8 mouse cellular contexts compared by ENCODE assay signal in genomic region chr12:112722240-112723027, GRCm38 (mm10). TPM values are rescaled to one million over a fixed set of nuclear protein-coding genes. Genes with fewer than 3 reads are reported as not detected.
DNase-seq lines count a peak whose midpoint lies in the region; ATAC-seq lines count a peak whose summit lies in the region.

No protein-coding gene starts in this region.

- ATAC-seq in common myeloid progenitor, adult 5-6 weeks (replicated peaks; ENCODE audit: low read depth, poor library complexity, severe bottlenecking) = peak; percentile 19
- ATAC-seq in heart, embryonic 11.5 days (replicated peaks; ENCODE audit: insufficient number of reproducible peaks, low FRiP score, low TSS enrichment) = peak; percentile 27; the same call in 1 of the 2 replicates
- peak; percentile 36 for ATAC-seq in kidney, embryonic 14.5 days (ENCODE audit: low FRiP score, low TSS enrichment)

- peak overlapping the region; percentile 70 for H3K9ac ChIP-seq in heart, embryonic 11.5 days (ENCODE audit: low read depth, low read length)
- peak overlapping the region; percentile 70 for H3K9ac ChIP-seq in kidney, embryonic 14.5 days (ENCODE audit: low read depth, low read length)

- DNase-seq in 3134 (ENCODE audit: extremely low read depth, insufficient read length, low spot score) = peak; percentile 71
- peak; percentile 84 for DNase-seq in NIH3T3 (ENCODE audit: low read depth)
- DNase-seq in lung, postnatal 14 days = peak; percentile 69
- peak; percentile 33 for DNase-seq in retina, embryonic 14.5 days (ENCODE audit: low spot score)
- no peak for DNase-seq in layer of hippocampus, adult 9-11 months

- no peak overlapping the region for H3K27ac ChIP-seq in heart, embryonic 11.5 days (ENCODE audit: low read depth, low read length)
- peak overlapping the region; percentile 57; the same call in 1 of the 2 replicates for H3K27ac ChIP-seq in kidney, embryonic 14.5 days (ENCODE audit: low read depth, low read length)

- WGBS in heart, embryonic 11.5 days (ENCODE audit: insufficient replicate concordance) = under 1% methylated on average over 50 of the region's 75 CpGs
- WGBS in kidney, embryonic 14.5 days = under 1% methylated on average over 52 of the region's 75 CpGs

- H3K4me2 ChIP-seq in heart, embryonic 11.5 days = peak overlapping the region; percentile 99
- peak overlapping the region; percentile 82 for H3K4me2 ChIP-seq in kidney, embryonic 14.5 days (replicated peaks; ENCODE audit: low read depth, low read length)

- no peaks in the 10 kb centered on the region for H3K36me3 ChIP-seq in heart, embryonic 11.5 days (ENCODE audit: control insufficient read depth, insufficient read depth, low read length)
- no peaks in the 10 kb centered on the region; the same call in 1 of the 2 replicates for H3K36me3 ChIP-seq in kidney, embryonic 14.5 days (ENCODE audit: control insufficient read depth, insufficient read depth, low read length)

- H3K4me1 ChIP-seq in heart, embryonic 11.5 days (ENCODE audit: control insufficient read depth, insufficient read depth, low read length) = peaks cover 5% of the 10 kb centered on the region; the same call in 1 of the 2 replicates
- peaks cover 31% of the 10 kb centered on the region for H3K4me1 ChIP-seq in kidney, embryonic 14.5 days (ENCODE audit: control insufficient read depth, insufficient read depth, low read length)

- no peaks in the 10 kb centered on the region for H3K9me3 ChIP-seq in heart, embryonic 11.5 days (replicated peaks; ENCODE audit: control insufficient read depth, low read length)
- no peaks in the 10 kb centered on the region for H3K9me3 ChIP-seq in kidney, embryonic 14.5 days (ENCODE audit: control insufficient read depth, low read length)

- peak overlapping the region; percentile 75 for H3K4me3 ChIP-seq in heart, embryonic 11.5 days (ENCODE audit: low read depth, low read length)
- peak overlapping the region; percentile 72 for H3K4me3 ChIP-seq in kidney, embryonic 14.5 days (ENCODE audit: low read length)

- H3K27me3 ChIP-seq in heart, embryonic 11.5 days (ENCODE audit: control insufficient read depth, insufficient read depth, low read length) = peaks cover 27% of the 10 kb centered on the region
- 0 out of 2 replicates have a peak, but pooled peaks cover 3% of the 10 kb centered on the region for H3K27me3 ChIP-seq in kidney, embryonic 14.5 days (ENCODE audit: control insufficient read depth, insufficient read depth, low read length)

RNA-seq across cellular contexts. Expression of gene Cep170b, which starts 2.2 kb away (rescaled TPM):
- total RNA-seq in common myeloid progenitor, adult 5-6 weeks (2017) = 0.97 and 2.4 TPM in 2 replicates
- polyA plus RNA-seq in heart, embryonic 11.5 days (2014; fragmentation: Nextera tagmentation; extraction: Ambion mirVana) = 2.6 and 3.1 TPM in 2 replicates
- polyA plus RNA-seq in kidney, embryonic 14.5 days (2014; fragmentation: Nextera tagmentation; extraction: Ambion mirVana) = 11.5 and 15.1 TPM in 2 replicates

RNA-seq across cellular contexts. Expression of gene Pld4, which starts 38.0 kb away (rescaled TPM):
- total RNA-seq in common myeloid progenitor, adult 5-6 weeks (2017) = 4.6 and 8.0 TPM in 2 replicates
- polyA plus RNA-seq in heart, embryonic 11.5 days (2014; fragmentation: Nextera tagmentation; extraction: Ambion mirVana) = 1.5 and 1.7 TPM in 2 replicates
- polyA plus RNA-seq in kidney, embryonic 14.5 days (2014; fragmentation: Nextera tagmentation; extraction: Ambion mirVana) = 4.8 and 7.8 TPM in 2 replicates

RNA-seq across cellular contexts. Expression of gene Zbtb42, which starts 43.8 kb away (rescaled TPM):
- 0.27 and 0.87 TPM in 2 replicates for total RNA-seq in common myeloid progenitor, adult 5-6 weeks (2017)
- polyA plus RNA-seq in heart, embryonic 11.5 days (2014; fragmentation: Nextera tagmentation; extraction: Ambion mirVana) = 2.8 and 4.2 TPM in 2 replicates
- 3.8 and 5.7 TPM in 2 replicates for polyA plus RNA-seq in kidney, embryonic 14.5 days (2014; fragmentation: Nextera tagmentation; extraction: Ambion mirVana)

RNA-seq across cellular contexts. Expression of gene Akt1, which starts 47.8 kb away (rescaled TPM):
- 79.1 and 95.3 TPM in 2 replicates for total RNA-seq in common myeloid progenitor, adult 5-6 weeks (2017)
- polyA plus RNA-seq in heart, embryonic 11.5 days (2014; fragmentation: Nextera tagmentation; extraction: Ambion mirVana) = 94.2 and 108 TPM in 2 replicates
- polyA plus RNA-seq in kidney, embryonic 14.5 days (2014; fragmentation: Nextera tagmentation; extraction: Ambion mirVana) = 50.8 and 58.5 TPM in 2 replicates
